Mouse (Mus musculus): ENCODE data around the gene Itgax.

DNA sequence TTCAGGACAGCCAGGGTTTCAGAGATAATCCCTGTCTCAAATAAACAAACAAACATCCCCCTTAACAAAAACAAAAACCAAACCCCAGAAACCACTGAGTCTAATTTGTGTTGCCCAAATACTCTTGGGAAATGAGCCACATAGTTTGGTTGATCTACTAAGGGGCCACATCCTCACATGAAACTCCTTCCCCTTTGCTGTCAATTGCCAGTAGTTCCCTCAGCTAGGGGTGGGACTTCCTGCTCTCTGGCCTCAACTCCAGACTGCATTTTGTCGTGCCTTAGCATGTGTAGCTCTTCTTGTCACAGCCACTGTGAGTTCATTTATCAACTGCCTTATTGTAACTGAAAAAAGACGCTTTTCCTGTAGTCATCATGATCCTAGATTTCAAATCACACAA lies 19.0 kb upstream of the Itgax start:
- TF ChIP-seq POLR2A (IDR thresholded peaks at IDR 0.05; ENCODE audit: borderline replicate concordance, extremely low read depth, insufficient read depth, insufficient read length, poor library complexity, severe bottlenecking) (no peak), CTCF (IDR thresholded peaks at IDR 0.05; ENCODE audit: borderline replicate concordance, extremely low read depth, insufficient read depth, insufficient read length) (no peak)

Data from brain, embryonic 14.5 days (tissue).